Mouse (Mus musculus): Measurements from ENCODE around the gene Zfand6. TPM values are rescaled to one million over a fixed set of nuclear protein-coding genes. Genes with fewer than 3 reads are reported as not detected.

Zfand6 gene
- polyA plus RNA-seq, 1 experiment from 2014 or later = 185 TPM

DNA sequence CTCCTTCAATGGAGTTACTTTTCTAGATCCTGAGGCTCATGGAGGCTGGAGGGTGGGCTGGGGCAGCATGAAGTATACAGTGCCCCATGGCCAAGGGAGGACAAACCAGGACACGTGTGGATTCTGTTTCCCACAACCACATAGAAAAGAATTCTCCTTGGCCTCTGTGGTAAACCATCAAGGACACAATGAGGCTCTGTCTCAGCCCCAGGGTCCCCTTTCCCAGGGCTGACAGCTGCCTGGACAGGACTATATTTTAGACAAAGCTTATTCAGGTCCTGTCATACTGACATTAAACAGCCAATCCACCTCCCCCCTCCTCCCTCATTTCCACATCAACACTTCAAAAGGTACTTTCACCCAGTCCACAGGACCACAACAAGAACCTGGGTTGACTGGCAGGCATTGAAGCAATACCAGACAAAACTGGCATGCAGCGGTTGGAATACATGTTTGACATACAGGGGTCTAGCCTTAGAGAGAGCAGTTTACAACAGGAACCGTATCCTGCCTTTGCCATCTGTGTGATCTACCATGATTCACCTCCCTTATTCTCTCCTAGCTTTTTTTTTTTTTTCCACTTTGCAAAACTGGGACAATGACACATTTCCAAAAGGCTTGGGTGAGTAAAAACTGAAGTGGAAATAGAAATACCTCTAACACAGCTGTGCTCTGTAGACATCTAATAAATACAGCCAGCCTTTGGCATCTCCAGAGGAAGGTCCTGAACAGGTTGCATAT is 103.2 kb downstream of the Zfand6 start:
- no peak overlapping the region for H3K4me2 ChIP-seq
- no peaks in the 10 kb centered on the region for H3K4me1 ChIP-seq
- H3K9ac ChIP-seq = no peak overlapping the region
- no peak overlapping the region for H3K4me3 ChIP-seq
- H3K27ac ChIP-seq = no peak overlapping the region
- H3K36me3 ChIP-seq = no peaks in the 10 kb centered on the region
- 73% methylated on average over 3 of the region's 3 CpGs for WGBS
- no peaks in the 10 kb centered on the region for H3K27me3 ChIP-seq
- no peak for ATAC-seq (ENCODE audit: borderline replicate concordance, extremely low read depth, low FRiP score, low TSS enrichment)
- H3K9me3 ChIP-seq = no peaks in the 10 kb centered on the region

DNA sequence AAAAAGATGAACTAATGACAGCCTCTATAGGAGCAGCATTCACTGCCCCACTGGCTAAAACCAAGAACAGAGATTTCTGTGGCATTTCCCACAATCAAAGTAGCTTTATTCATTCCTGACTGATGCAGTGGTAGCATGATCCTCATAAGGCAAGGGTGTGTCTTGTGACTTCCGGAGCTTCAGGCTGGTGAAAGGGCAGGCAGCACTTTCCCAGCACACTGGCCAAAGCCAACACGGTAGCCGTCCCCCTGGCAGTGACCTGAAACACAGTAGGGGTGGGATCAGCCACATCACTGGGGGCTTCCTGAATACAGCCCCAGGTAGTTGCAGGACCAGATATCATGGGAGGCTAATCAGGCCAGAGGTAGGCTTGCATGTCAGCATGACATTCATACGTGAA is 104.7 kb downstream of the Zfand6 start:
- Histone ChIP-seq H3K27me3 (no peaks in the 10 kb centered on the region), H3K9me3 (no peaks in the 10 kb centered on the region), H3K4me3 (no peak overlapping the region), H3K36me3 (no peaks in the 10 kb centered on the region), H3K4me1 (no peaks in the 10 kb centered on the region), H3K9ac (no peak overlapping the region), H3K27ac (no peak overlapping the region), H3K4me2 (no peak overlapping the region)
- no peak for ATAC-seq (ENCODE audit: borderline replicate concordance, extremely low read depth, low FRiP score, low TSS enrichment)
- WGBS = 85% methylated on average over 4 of the region's 4 CpGs

DNA sequence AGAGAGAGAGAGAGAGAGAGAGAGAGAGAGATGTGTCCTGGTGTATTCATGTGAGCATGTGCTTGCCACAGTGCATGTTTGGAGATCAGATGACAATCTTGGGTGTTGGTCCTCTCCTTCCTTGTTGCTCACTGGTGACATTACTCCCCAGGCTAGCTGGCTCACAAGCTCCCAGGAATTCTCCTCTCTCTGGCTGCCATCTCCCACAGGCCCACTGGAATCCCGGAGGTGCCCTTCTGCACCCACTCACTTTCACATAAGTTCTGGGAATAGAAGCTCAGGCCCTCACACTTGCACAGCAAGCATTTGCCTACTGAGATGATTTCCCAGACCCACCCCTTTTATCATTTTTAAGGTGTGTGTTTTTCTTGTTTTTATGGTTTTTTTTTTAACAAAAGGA is 110.0 kb downstream of the Zfand6 start:
- Histone ChIP-seq H3K4me2 (no peak overlapping the region), H3K4me3 (no peak overlapping the region), H3K9ac (no peak overlapping the region), H3K27me3 (no peaks in the 10 kb centered on the region), H3K27ac (no peak overlapping the region), H3K4me1 (no peaks in the 10 kb centered on the region), H3K36me3 (no peaks in the 10 kb centered on the region), H3K9me3 (no peaks in the 10 kb centered on the region)
- WGBS = 89% methylated on average over 1 of the region's 1 CpGs
- no peak for ATAC-seq (ENCODE audit: borderline replicate concordance, extremely low read depth, low FRiP score, low TSS enrichment)

DNA sequence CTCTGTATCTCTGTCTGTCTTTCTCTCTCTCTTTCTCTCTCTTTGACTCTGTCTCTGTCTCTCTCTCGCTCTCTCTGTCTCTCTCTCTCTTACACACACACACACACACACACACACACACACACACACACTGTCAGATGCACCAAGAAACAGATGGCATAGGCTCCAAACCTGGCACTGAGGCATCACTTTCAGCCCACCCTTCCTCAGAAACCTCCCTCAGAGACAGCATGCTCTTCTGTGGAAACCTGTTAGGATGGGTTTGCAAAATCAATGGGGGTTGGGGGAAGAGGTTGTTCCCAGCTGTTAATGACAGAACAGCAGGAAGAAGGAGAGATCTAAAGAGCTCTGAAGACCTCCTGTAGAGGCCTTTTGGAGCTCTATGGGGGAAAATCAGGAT is 110.9 kb downstream of the Zfand6 start:
- H3K9ac ChIP-seq = no peak overlapping the region
- no peaks in the 10 kb centered on the region for H3K36me3 ChIP-seq
- no peaks in the 10 kb centered on the region for H3K27me3 ChIP-seq
- H3K4me1 ChIP-seq = no peaks in the 10 kb centered on the region
- no peaks in the 10 kb centered on the region for H3K9me3 ChIP-seq
- WGBS = 100% methylated on average over 1 of the region's 1 CpGs
- no peak overlapping the region for H3K27ac ChIP-seq
- H3K4me3 ChIP-seq = no peak overlapping the region
- ATAC-seq (ENCODE audit: borderline replicate concordance, extremely low read depth, low FRiP score, low TSS enrichment) = no peak
- no peak overlapping the region for H3K4me2 ChIP-seq

DNA sequence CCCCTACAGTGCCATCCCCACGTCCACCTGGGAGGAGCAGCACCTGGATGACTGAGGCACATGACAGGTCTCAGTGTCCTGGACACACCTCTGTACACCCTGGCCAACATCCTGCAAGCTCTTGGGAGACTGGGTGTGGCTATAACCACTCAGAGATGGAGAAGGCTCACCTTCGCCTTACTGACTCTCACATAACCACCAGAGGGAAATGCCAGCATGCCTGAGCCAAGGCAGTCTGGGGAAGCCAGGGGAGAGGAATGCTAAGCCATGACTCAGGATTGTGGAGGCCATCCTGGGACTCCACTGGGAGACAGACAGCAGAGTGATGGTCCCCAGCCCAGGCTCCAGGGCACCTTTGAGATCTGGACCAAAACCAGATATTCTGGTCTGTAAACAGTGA is 112.7 kb downstream of the Zfand6 start:
- Histone ChIP-seq H3K27me3 (no peaks in the 10 kb centered on the region), H3K4me2 (no peak overlapping the region), H3K36me3 (no peaks in the 10 kb centered on the region), H3K9ac (no peak overlapping the region), H3K4me1 (no peaks in the 10 kb centered on the region), H3K27ac (no peak overlapping the region), H3K9me3 (no peaks in the 10 kb centered on the region), H3K4me3 (no peak overlapping the region)
- WGBS = 78% methylated on average over 2 of the region's 2 CpGs
- ATAC-seq (ENCODE audit: borderline replicate concordance, extremely low read depth, low FRiP score, low TSS enrichment) = no peak

DNA sequence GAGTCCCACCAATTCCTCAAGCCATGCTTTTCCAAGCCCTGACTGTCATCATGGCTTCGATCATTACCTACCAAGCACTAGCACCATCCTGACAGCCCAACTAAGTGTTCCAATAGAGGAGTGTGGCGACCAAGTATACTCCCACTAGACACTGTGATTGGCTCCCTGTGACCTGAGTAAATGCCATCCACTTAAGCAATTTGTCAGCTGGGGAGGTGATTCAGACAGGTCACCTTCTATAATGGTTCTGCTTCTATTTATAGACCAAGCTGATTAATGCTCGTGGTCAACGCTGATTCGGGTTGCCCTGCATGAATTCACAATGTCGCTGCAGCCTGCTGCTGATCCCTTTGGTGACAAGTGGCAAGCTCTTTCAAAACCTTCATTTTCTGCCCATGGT is 123.6 kb downstream of the Zfand6 start:
- Histone ChIP-seq H3K27ac (no peak overlapping the region), H3K4me1 (no peaks in the 10 kb centered on the region), H3K36me3 (no peaks in the 10 kb centered on the region), H3K4me2 (no peak overlapping the region), H3K9me3 (no peaks in the 10 kb centered on the region), H3K9ac (no peak overlapping the region), H3K4me3 (no peak overlapping the region), H3K27me3 (no peaks in the 10 kb centered on the region)
- no peak for ATAC-seq (ENCODE audit: borderline replicate concordance, extremely low read depth, low FRiP score, low TSS enrichment)
- WGBS = 52% methylated on average over 6 of the region's 6 CpGs

DNA sequence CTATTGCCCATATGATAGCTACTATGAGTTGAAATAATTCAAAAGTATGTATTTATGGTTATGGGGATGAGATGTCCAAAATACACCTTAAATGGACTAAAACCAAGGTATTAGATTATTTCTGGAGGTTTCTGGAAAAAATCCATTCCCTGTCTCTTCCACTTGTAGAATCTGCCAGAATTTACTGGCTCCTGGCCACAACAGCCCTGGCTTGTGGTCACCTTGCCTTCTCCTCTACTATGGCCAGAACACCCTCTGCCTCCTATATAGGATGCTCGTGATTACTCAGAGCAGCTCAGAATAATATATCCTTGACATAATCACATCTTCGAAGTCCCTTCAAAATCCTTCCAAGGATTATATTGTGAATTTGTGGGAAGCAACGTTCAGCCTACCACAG is 125.5 kb downstream of the Zfand6 start:
- Histone ChIP-seq H3K36me3 (no peaks in the 10 kb centered on the region), H3K27ac (no peak overlapping the region), H3K27me3 (no peaks in the 10 kb centered on the region), H3K4me3 (no peak overlapping the region), H3K9me3 (no peaks in the 10 kb centered on the region), H3K4me2 (no peak overlapping the region), H3K4me1 (0 out of 2 replicates have a peak, but pooled peaks cover 3% of the 10 kb centered on the region), H3K9ac (no peak overlapping the region)
- no peak for ATAC-seq (ENCODE audit: borderline replicate concordance, extremely low read depth, low FRiP score, low TSS enrichment)
- WGBS = 84% methylated on average over 3 of the region's 3 CpGs

Other genes with a start within 250 kb of the Zfand6 start
- gene Gm2115, start 161.0 kb downstream of the Zfand6 start, polyA plus RNA-seq (2015; fragmentation: Nextera tagmentation; extraction: Ambion mirVana) = 5.0 and 5.2 TPM in 2 replicates
- gene Fah, start 83.2 kb downstream of the Zfand6 start, polyA plus RNA-seq (2015; fragmentation: Nextera tagmentation; extraction: Ambion mirVana) = 11.5 and 12.6 TPM in 2 replicates
- not detected in 2 replicates for gene Olfr291, start 163.6 kb upstream of the Zfand6 start, polyA plus RNA-seq (2015; fragmentation: Nextera tagmentation; extraction: Ambion mirVana)